Mouse (Mus musculus) stomach, postnatal 0 days (tissue): ENCODE measurements around the gene Prkce. TPM values are rescaled to one million over a fixed set of nuclear protein-coding genes. Genes with fewer than 3 reads are reported as not detected.

Source experiments
- ATAC-seq: fragments of 200-750 bp; cut with Nextera tagmentation; 2 replicates; pipeline ENCODE4 v1.8.0; 2017; ENCODE audit not compliant: low FRiP score, low TSS enrichment
- DNase-seq: peaks from one replicate; pipeline ENCODE4 v3.0.0-alpha.2; 2016; ENCODE audit warnings: low spot score
- H3K27ac ChIP-seq: fragments of 300-500 bp; sonication (generic); replicated peaks from 2 replicates; pipeline ENCODE4 v1.5.1; 2014; ENCODE audit warnings: mild to moderate bottlenecking, control low read depth
- H3K27me3 ChIP-seq: fragments of 300-500 bp; sonication (generic); 2 replicates; pipeline ENCODE4 v1.6.1; 2014; ENCODE audit warnings: low read length; ENCODE audit not compliant: control insufficient read depth, insufficient read depth
- H3K36me3 ChIP-seq: fragments of 300-500 bp; sonication (generic); 2 replicates; pipeline ENCODE4 v1.6.1; 2014; ENCODE audit warnings: low read length, mixed read lengths; ENCODE audit not compliant: control insufficient read depth, insufficient read depth
- H3K4me1 ChIP-seq: fragments of 300-500 bp; sonication (generic); replicated peaks from 2 replicates; pipeline ENCODE4 v1.6.1; 2014; ENCODE audit warnings: antibody characterized with exemption; ENCODE audit not compliant: control insufficient read depth, insufficient read depth
- H3K4me2 ChIP-seq: fragments of 300-500 bp; sonication (generic); replicated peaks from 2 replicates; pipeline ENCODE4 v1.6.1; 2014; ENCODE audit warnings: low read depth, mild to moderate bottlenecking, control low read depth, moderate library complexity
- H3K4me3 ChIP-seq: fragments of 300-500 bp; sonication (generic); 2 replicates; pipeline ENCODE4 v1.5.1; 2014; ENCODE audit warnings: low read depth, low read length, control low read depth
- H3K9ac ChIP-seq: fragments of 300-500 bp; sonication (generic); 2 replicates; pipeline ENCODE4 v1.6.1; 2014; ENCODE audit warnings: mild to moderate bottlenecking, low read length, control low read depth, mixed read lengths
- H3K9me3 ChIP-seq: fragments of 300-500 bp; sonication (generic); 2 replicates; pipeline ENCODE4 v1.6.1; 2016; ENCODE audit warnings: low read length; ENCODE audit not compliant: control insufficient read depth
- CTCF ChIP-seq: IDR thresholded peaks from 2 replicates; pipeline ENCODE4 v1.5.1; 2016; ENCODE audit warnings: antibody characterized with exemption, low read depth, mild to moderate bottlenecking, moderate library complexity
- EP300 ChIP-seq: optimal IDR thresholded peaks from 2 replicates; pipeline ENCODE3; 2016; ENCODE audit warnings: antibody characterized with exemption
- WGBS: fragments of 180-500 bp; shearing (Covaris S2); extraction: QIAGEN DNeasy Blood & Tissue Kit; methylation state at CpG from one replicate; pipeline ENCODE4 v1.1.7; 2014; 5-methylcytosine and 5-hydroxymethylcytosine counted together
- polyA plus RNA-seq: library from polyadenylated mRNA; unstranded; fragments of >200 nt; fragmentation: Nextera tagmentation; extraction: Ambion mirVana; gene quantifications from 2 replicates; pipeline ENCODE4 v1.2.1, GENCODE M21; 2015

Gene Prkce
- polyA plus RNA-seq, 1 experiment from 2014 or later, result 3.4 TPM

DNA sequence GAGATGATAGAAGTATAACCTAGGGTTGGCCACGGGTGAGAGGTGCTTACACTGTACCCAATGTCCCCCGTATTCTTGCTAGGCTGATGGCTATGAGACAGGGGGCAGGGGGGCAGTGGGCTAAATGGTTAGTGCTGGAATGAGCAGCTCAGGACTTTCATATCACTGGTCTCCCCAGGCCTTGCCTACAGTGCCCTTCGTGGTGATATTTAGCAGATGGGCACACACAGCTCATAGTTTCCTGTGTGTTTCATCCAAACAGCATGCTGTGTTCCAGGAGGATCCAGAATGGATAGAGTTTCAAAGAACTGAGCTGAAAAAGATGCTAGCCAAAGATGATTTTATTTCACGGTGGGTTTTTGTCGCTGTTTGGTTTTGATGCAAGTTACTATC is 241.0 kb downstream of the Prkce start:
- WGBS, result 88% methylated on average over 5 of the region's 5 CpGs

DNA sequence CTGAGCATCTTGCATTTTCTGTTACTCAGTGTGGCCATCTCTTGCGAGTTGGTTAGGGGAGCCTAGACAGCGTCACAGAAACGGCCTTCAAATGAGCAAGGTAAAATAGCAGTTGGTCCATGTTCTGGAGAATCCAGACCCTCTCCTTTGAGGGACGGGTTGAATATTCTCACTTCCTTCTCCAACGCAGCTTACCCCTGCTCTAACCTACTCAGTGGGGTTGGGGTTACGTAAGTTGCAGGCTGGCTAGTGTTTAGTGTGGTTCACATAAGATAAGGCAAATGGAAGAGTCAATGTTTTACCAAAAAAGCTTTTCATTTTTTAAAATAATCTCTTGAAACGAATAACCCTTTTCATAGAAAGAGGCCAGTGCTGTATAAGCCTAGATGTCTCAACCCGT is 241.9 kb downstream of the Prkce start:
- H3K9me3 ChIP-seq, result no peaks in the 10 kb centered on the region
- H3K4me3 ChIP-seq, result no peak overlapping the region
- no peak overlapping the region for H3K4me2 ChIP-seq
- no peak overlapping the region for H3K9ac ChIP-seq
- no peak for DNase-seq
- H3K36me3 ChIP-seq, result no peaks in the 10 kb centered on the region
- TF ChIP-seq EP300, result no peak
- no peak for TF ChIP-seq CTCF
- no peak overlapping the region for H3K27ac ChIP-seq
- no peak for ATAC-seq
- no peaks in the 10 kb centered on the region for H3K27me3 ChIP-seq
- 92% methylated on average over 8 of the region's 8 CpGs for WGBS
- H3K4me1 ChIP-seq, result peaks cover 7% of the 10 kb centered on the region; the same call in 1 of the 2 replicates

More for the DNA sequence above, 241.0 kb downstream of the Prkce start:
- Histone ChIP-seq H3K27me3 (no peaks in the 10 kb centered on the region), H3K9ac (no peak overlapping the region), H3K4me3 (no peak overlapping the region), H3K4me2 (no peak overlapping the region), H3K9me3 (no peaks in the 10 kb centered on the region), H3K36me3 (no peaks in the 10 kb centered on the region), H3K4me1 (peaks cover 7% of the 10 kb centered on the region; the same call in 1 of the 2 replicates), H3K27ac (no peak overlapping the region)
- ATAC-seq (no peak), DNase-seq (no peak)
- no peak for TF ChIP-seq EP300
- no peak for TF ChIP-seq CTCF

DNA sequence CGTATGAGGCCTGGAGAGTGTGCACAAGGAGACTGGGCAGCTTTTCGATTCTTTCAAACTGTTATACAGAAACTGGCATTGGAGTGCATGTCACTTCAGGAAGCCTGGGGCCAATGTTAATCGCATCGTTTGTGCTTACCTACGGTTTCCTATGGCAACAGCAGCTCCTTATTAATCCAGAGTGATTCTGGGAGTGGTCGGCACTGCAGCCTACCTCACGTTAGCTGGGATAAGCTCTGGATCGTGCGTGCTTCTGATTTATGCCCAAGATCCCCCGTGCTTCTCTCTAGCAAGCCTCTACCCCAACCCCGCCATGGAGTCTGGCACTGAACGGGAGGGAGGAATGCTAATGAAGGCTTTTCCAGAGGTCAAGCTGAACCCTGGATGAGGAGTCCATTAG is 242.9 kb downstream of the Prkce start:
- ATAC-seq (0 out of 2 replicates have a peak, but pooled peaks have one; percentile 24), DNase-seq (no peak)
- H3K9ac ChIP-seq, result no peak overlapping the region
- WGBS, result 67% methylated on average over 12 of the region's 12 CpGs
- no peak overlapping the region for H3K27ac ChIP-seq
- no peaks in the 10 kb centered on the region for H3K27me3 ChIP-seq
- no peak overlapping the region for H3K4me3 ChIP-seq
- no peak overlapping the region for H3K4me2 ChIP-seq
- H3K4me1 ChIP-seq, result peaks cover 7% of the 10 kb centered on the region; the same call in 1 of the 2 replicates
- H3K9me3 ChIP-seq, result no peaks in the 10 kb centered on the region
- TF ChIP-seq CTCF (no peak), EP300 (no peak)
- H3K36me3 ChIP-seq, result no peaks in the 10 kb centered on the region

DNA sequence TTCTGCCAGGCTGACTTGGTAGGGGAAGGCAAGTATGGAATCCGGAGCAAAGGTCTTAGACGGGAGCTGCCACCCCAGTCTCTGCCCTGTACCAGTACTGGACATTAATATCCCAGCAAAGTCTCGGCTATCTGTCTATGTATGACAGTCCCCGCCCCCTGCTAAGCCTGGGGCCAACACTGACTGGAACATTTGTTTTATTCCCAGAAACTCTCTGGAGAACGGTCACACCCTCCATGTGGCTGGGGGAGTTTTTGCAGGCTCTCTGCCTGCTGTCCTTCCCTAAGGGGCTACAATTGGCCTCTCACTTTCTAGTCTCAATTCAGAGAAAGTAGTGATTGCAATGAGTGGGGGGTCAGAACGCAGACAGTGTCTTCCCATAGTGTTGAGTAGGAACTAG is 244.6 kb downstream of the Prkce start:
- WGBS, result 40% methylated on average over 6 of the region's 6 CpGs
- peak; percentile 50 for DNase-seq
- peak; percentile 53 for ATAC-seq
- Histone ChIP-seq H3K4me3 (no peak overlapping the region), H3K4me2 (no peak overlapping the region), H3K4me1 (peaks cover 7% of the 10 kb centered on the region; the same call in 1 of the 2 replicates), H3K9me3 (no peaks in the 10 kb centered on the region), H3K27ac (0 out of 2 replicates have a peak overlapping the region, but pooled peaks have one; percentile 49), H3K36me3 (no peaks in the 10 kb centered on the region), H3K27me3 (no peaks in the 10 kb centered on the region), H3K9ac (no peak overlapping the region)
- no peak; the same call in 1 of the 2 replicates for TF ChIP-seq CTCF
- TF ChIP-seq EP300, result no peak

DNA sequence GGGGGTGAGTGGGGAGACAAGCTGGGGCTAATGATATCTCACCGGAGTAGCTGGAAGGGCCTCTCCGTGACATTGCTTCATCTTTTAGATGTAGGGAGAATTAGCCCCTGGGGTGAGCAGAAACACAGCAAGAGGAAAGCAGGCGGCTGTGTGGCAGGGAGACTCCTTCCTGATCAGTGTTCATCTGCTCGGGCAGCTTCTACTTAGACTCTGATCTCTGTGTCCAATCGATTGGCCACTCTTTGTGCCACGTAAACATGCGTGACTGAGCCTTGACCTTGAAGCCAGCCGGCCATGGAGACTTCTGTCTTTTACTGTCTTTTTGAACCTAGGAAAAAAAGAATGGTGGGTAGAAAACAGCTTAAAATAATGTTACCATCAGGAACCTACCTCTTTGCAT is 247.0 kb downstream of the Prkce start:
- 83% methylated on average over 8 of the region's 8 CpGs for WGBS
- ATAC-seq, result no peak
- no peaks in the 10 kb centered on the region for H3K27me3 ChIP-seq

DNA sequence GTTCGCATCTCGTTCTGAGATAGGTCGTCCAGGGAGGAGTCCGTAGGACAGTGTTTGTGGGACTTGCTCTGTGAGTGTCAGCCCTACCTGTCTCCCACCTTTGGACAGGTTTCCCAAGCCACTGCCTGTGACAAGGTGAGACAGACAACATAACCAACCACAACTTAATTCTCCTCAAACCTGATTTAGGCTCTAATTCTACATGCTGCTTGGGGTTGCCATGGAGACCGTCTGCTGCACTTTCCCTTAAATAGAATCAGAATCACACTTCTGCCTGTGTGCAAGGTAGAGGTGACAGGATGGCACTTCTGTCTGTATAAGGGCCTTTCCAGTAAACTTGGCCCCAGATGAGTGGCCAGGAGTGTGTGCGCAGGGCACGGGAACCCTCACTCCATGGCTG is 248.4 kb downstream of the Prkce start:
- no peak for ATAC-seq
- 89% methylated on average over 7 of the region's 7 CpGs for WGBS
- TF ChIP-seq EP300, result no peak
- TF ChIP-seq CTCF, result no peak

More for the DNA sequence above, 247.0 kb downstream of the Prkce start:
- Histone ChIP-seq H3K27ac (no peak overlapping the region), H3K4me2 (no peak overlapping the region), H3K36me3 (no peaks in the 10 kb centered on the region), H3K9me3 (no peaks in the 10 kb centered on the region), H3K4me1 (peaks cover 7% of the 10 kb centered on the region; the same call in 1 of the 2 replicates), H3K9ac (no peak overlapping the region), H3K4me3 (no peak overlapping the region)
- DNase-seq, result no peak
- TF ChIP-seq CTCF, result no peak
- TF ChIP-seq EP300, result no peak

More for the DNA sequence above, 248.4 kb downstream of the Prkce start:
- Histone ChIP-seq H3K4me1 (peaks cover 7% of the 10 kb centered on the region; the same call in 1 of the 2 replicates), H3K9ac (no peak overlapping the region), H3K27ac (no peak overlapping the region), H3K4me3 (no peak overlapping the region), H3K27me3 (no peaks in the 10 kb centered on the region), H3K4me2 (no peak overlapping the region), H3K9me3 (no peaks in the 10 kb centered on the region), H3K36me3 (no peaks in the 10 kb centered on the region)
- no peak for DNase-seq
